Mouse (Mus musculus): ENCODE data around the gene Apom.
A peak's percentile ranks its signal among the peaks of the same experiment; 100 is the strongest.

Apom gene

DNA sequence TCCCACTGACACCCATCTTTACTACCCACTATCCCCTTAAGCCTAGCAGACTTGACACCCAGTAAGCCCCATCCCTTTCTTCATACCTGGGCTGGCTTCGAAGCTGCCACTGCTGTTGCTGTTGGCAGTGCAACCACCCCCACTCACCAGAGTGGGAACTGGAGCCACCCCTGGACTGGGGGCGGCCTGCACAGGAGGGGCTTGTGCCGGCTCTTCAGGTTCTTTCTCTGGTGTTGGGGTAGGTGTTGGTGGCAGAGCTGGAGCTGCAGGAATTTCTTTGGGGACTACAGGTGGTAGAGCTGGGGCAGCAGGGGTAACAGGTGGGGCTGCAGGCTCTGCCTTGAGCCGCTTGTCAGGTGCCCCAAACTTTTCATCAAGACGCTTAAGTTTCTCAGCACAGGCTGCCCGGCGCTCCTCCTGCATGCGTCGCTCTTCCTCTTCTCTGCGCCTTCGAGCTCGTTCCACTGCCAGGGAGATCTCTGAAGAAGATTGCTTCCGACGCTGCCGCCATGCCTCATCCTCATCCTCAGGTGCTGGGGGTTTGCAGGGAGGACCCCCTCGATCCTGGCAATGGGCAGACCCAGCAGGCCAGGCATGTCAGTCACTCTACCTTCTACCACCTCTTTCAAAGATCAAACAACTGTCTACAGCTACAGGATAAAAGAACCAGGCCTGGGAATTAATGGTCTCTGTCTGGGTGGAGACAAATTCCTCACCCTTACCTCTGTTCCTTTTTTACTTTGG is 27.2 kb upstream of the Apom start:
- no peak for DNase-seq (ENCODE audit: low read depth)

DNA sequence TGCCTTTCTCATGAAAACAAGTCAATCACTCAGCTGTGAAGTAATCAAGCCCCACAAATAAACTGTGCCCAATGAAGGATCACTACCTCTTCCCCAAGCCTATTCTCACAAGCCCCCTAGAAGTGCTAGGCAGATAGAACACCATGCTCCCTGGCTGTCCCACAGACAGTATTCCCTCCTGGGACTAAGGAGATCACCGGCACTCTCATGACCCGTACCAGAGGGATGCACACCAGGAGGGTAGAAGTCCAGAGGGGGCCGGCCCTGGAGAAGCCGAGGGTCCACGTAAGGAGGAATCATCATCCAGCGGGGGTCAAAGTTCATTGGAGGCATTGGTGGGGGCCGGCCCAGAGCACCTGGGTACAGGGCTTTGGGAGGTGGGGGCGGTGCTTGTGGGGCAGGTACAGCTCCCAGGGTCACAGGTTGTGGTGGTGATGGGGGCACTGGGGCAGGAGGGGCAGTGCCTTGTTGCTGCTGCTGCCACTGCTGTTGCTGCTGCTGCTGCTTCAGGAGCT is 25.9 kb upstream of the Apom start:
- DNase-seq (ENCODE audit: low read depth), result no peak

GRCm38 (mm10) chr17:35157254-35157653 is 25.4 kb upstream of the Apom start:
- no peak for DNase-seq (ENCODE audit: low read depth)

GRCm38 (mm10) chr17:35156461-35157200 is 24.8 kb upstream of the Apom start:
- no peak for DNase-seq (ENCODE audit: low read depth)

- DNase-seq (ENCODE audit: low read depth), result no peak
Measured at GRCm38 (mm10) chr17:35155451-35155850, 23.6 kb upstream of the Apom start.

GRCm38 (mm10) chr17:35154616-35155015 is 22.8 kb upstream of the Apom start:
- no peak for DNase-seq (ENCODE audit: low read depth)

DNA sequence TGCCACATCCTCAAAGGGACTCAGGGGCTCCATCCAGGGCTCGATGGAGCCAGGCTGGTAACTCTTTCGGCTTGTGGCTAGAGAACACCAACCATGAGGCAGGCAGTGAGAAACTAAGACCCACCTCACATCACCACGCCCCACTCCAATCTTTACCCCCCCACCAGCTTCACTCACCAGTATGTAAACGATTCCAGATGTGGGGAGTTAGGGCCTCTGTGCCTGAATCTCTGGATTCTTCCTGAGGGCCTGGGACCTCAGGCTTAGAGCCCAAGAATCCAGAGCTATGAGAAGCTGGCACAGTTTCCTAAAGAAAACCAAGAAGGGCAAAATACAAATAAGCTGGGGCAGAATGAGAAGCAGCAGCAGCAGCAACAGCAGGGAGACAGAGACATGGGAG is 22.1 kb upstream of the Apom start:
- DNase-seq (ENCODE audit: low read depth), result no peak

GRCm38 (mm10) chr17:35153077-35153476 is 21.2 kb upstream of the Apom start:
- DNase-seq (ENCODE audit: low read depth), result no peak

DNA sequence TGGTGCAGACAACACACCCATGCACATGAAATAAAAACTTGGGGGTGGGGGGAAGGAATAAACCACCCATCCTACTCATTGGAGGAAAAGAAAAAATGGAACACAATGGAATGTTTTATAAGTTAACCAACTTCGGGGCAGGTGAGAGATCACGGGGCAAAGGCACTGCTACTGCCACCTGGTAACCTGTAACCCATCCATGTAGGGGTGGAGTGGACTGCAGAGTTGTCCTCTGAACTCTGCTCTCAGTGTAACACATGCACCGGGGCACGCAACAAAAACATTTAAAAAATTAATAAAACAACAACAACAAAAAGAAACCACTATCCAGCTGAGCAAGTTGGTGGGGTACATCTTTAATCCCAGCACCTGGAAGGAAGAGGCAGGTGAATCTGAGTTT is 20.3 kb upstream of the Apom start:
- DNase-seq (ENCODE audit: low read depth), result no peak

GRCm38 (mm10) chr17:35147922-35148639 is 16.2 kb upstream of the Apom start:
- DNase-seq (ENCODE audit: low read depth), result no peak

GRCm38 (mm10) chr17:35147348-35147747 is 15.5 kb upstream of the Apom start:
- no peak for DNase-seq (ENCODE audit: low read depth)

DNA sequence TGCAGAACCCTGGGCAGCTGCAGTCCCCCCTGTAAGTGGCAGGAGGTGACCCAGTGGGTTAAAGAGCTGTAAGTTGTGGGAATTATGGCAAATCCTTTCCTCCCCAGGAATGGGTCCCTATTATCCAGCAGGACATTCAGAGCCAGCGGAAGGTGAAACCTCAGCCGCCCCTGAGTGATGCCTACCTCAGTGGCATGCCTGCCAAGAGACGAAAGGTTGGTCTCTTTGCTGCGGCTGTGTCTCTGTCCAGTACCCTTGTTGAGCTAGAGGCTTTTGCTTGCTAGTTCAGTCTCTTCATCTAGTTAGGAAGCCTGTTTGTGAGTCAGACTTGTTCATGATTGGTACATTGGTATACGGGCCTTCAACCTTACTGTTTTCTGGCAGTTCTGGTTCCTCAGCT is 14.3 kb upstream of the Apom start:
- DNase-seq (ENCODE audit: low read depth), result no peak

DNA sequence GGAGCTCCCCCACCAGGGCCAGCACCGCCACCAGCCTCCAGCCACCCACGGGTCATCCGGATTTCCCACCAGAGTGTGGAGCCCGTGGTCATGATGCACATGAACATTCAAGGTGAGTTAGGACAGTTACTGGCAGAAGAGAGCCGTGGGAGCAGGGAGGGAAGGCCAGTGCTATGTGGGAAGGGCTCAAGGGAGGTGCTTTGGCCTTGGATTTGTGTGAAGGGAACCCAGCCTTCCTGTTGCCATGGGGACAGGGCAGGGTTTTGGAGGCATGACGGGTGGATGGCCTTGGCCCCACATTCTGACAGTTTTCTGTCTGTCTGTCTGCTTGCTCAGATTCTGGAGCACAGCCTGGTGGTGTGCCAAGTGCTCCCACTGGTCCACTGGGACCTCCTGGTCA is 10.1 kb upstream of the Apom start:
- no peak for DNase-seq (ENCODE audit: low read depth)

GRCm38 (mm10) chr17:35140490-35140996 is 8.7 kb upstream of the Apom start:
- no peak for DNase-seq (ENCODE audit: low read depth)

DNA sequence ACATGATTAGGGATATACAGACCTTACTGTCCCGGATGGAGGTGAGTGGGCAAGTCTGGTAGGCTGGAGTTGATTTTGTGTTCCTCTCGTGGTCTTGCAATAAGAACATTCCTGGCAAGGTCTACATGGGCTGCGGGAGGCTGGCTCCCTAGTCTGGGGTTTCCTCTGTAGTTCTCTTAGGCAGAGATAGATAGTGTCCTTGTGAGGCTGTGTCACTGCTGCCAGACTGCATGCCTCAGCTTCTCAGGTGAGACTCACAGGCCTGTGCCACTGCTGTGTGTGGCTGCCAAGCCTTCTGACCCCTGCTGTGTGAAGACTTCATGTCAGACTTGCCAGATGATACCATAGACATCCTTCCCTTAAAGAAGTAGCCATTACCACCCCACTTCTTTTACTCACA is 7.4 kb upstream of the Apom start:
- no peak for DNase-seq (ENCODE audit: low read depth)

- DNase-seq (ENCODE audit: low read depth), result peak; percentile 62
Measured at GRCm38 (mm10) chr17:35135591-35136320, 3.9 kb upstream of the Apom start.

DNA sequence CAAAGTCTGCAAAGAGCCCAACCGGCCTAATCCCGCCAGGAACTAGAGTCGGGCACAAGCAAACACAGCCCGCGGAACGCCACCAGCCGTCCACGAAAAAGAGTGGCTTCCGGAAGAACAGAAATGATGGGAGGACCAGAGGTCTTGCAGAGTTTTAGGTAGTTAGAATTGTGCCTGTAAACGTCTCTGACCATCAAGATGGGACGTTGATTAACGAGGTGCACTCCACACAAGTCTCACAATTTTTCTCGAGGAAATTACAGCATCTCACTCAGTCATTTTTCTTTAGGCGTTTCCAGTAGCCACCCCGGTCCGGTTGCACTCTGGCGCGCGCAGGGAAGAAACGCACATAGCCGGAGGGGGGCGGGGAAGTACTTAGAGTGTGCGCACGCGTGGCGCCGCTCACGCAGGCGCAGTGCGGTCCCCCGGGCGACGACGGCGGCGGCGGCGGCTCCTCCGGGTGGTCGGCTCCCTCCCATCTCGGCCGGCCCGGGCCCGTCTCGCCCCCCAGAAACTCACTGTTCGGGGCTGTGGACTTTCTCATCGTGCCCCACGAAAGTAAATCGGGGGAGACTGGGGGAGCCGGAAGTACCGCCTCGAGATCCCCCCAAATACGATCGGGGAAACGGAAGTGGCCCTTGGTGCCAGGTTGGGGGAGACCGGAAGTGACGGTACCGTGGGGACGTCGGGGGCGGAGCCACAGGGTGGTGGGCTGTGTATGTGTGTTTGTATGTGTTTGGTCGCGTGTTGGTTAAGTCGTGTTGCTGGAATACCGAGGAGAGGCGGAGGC is 3.1 kb upstream of the Apom start, which contains the start of gene Bag6:
Gene Bag6 (plus strand): TSS at position 378 of the 790 bp plus-strand sequence.
- peak; percentile 89 for DNase-seq (ENCODE audit: low read depth)

GRCm38 (mm10) chr17:35133517-35133916 is 1.7 kb upstream of the Apom start:
- no peak for DNase-seq (ENCODE audit: low read depth)

DNA sequence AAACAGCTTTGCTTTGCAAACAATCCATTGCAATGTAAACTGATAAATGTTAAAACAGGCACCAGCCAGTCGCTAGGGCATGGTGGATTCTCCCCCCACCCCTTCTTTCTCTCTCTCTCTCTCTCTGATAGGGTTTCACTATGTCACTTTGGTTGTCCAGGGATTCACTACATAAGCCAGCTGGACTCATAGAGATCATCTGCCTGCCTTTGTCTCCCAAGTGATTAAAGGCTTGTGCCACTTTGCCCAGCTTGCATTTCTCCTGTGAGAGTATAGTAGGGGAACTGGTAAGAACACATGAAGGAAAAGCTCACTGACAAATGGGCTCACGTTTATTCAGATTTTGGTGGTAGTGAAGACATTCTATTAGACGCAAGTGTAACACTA is 317 bp upstream of the Apom start:
- no peak for DNase-seq (ENCODE audit: low read depth)

- DNase-seq (ENCODE audit: low read depth), result no peak
Measured at GRCm38 (mm10) chr17:35131038-35131437, 812 bp downstream of the Apom start.

- no peak for DNase-seq (ENCODE audit: low read depth)
Measured at GRCm38 (mm10) chr17:35128996-35129395, 2.9 kb downstream of the Apom start.
